Mouse (Mus musculus): ENCODE measurements at regions not wholly inside any gene's neighbourhood (a gene's known extent, or its start where the extent isn't known, plus 50 kb on each side); places are given as distances from the start of the nearest gene placed in this dataset.

DNA sequence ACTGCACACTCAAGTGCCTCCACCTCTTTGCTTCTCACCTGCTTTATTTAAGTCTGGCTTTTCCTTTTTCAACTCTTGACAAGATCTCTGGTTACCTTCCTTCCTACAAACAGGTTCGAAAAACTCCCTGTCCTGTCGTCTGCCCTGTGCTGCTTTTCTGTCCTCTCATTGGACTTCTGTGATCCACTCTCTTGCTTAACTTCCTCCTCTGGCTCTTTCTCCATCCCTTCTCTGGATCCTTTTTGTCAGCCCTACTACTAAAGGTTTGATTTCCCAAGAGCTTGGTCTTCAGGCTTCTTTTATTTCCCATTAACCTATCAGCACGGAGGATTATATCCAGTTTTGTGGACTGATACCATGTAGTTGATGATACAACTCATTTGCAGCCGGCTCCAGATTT, 149.8 kb downstream of the Satb1 start:
- ATAC-seq (ENCODE audit: insufficient number of reproducible peaks, low FRiP score, low TSS enrichment, low read depth): no peak
- no peak overlapping the region for H3K4me3 ChIP-seq (ENCODE audit: low read depth, low read length)
- H3K27ac ChIP-seq (replicated peaks; ENCODE audit: low read depth, low read length): no peak overlapping the region
- H3K4me1 ChIP-seq (ENCODE audit: control insufficient read depth, insufficient read depth, low read length): no peaks in the 10 kb centered on the region
- no peak overlapping the region for H3K9ac ChIP-seq (ENCODE audit: low read length)
- H3K27me3 ChIP-seq (ENCODE audit: control insufficient read depth, insufficient read depth, low read length): no peaks in the 10 kb centered on the region
- H3K9me3 ChIP-seq (ENCODE audit: control insufficient read depth, low read length): no peaks in the 10 kb centered on the region
- H3K36me3 ChIP-seq (ENCODE audit: control insufficient read depth, insufficient read depth, low read length): no peaks in the 10 kb centered on the region
- H3K4me2 ChIP-seq (ENCODE audit: low read depth, severe bottlenecking): no peak overlapping the region
- 90% methylated on average over 4 of the region's 4 CpGs for WGBS
- no peak for DNase-seq (ENCODE audit: low spot score)

DNA sequence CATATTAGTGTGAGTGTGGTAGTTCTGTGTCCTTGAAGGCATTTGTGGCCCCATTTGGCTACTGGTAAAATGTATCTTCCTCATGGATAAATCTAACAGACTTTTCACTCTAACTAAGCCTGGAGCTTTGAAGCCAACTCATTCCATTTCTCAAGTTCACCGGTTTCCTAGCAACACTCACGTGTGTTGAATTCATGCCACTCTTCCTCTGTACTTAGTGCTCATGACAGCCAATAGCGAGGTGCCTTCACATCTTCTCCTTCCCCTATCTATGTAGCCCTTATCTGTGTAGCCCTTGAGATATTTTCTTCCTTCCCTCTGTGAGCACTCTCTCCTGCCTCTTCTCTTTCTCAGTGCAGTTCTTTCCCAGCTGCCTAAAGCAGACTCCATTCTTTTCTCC, 150.7 kb downstream of the Satb1 start:
- Histone ChIP-seq H3K4me1 (ENCODE audit: control insufficient read depth, insufficient read depth, low read length) (no peaks in the 10 kb centered on the region), H3K9me3 (ENCODE audit: control insufficient read depth, low read length) (no peaks in the 10 kb centered on the region), H3K4me3 (ENCODE audit: low read depth, low read length) (no peak overlapping the region), H3K36me3 (ENCODE audit: control insufficient read depth, insufficient read depth, low read length) (no peaks in the 10 kb centered on the region), H3K9ac (ENCODE audit: low read length) (no peak overlapping the region), H3K27me3 (ENCODE audit: control insufficient read depth, insufficient read depth, low read length) (no peaks in the 10 kb centered on the region), H3K4me2 (ENCODE audit: low read depth, severe bottlenecking) (no peak overlapping the region), H3K27ac (replicated peaks; ENCODE audit: low read depth, low read length) (no peak overlapping the region)
- WGBS: 92% methylated on average over 3 of the region's 3 CpGs
- DNase-seq (ENCODE audit: low spot score) (no peak), ATAC-seq (ENCODE audit: insufficient number of reproducible peaks, low FRiP score, low TSS enrichment, low read depth) (no peak)

DNA sequence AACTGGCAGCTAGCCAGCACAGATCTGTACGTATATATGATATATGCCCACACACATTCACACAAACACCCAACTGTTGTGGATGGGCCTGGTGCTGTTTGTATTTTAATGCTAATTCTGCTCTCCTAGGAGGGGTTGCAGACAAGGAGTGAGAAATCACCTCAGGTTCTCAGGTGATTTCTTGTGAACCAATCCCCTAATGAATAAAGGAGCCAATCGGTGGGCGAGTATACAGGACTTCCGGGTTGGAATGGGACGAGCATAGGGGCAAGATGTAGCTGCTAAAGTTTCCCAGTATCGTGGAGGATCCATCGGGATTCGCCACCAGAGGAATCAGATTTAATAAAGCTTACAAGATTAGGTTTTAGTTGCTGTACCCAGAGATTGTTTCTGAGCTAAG, 155.6 kb downstream of the Satb1 start:
- ATAC-seq (ENCODE audit: insufficient number of reproducible peaks, low FRiP score, low TSS enrichment, low read depth): no peak

DNA sequence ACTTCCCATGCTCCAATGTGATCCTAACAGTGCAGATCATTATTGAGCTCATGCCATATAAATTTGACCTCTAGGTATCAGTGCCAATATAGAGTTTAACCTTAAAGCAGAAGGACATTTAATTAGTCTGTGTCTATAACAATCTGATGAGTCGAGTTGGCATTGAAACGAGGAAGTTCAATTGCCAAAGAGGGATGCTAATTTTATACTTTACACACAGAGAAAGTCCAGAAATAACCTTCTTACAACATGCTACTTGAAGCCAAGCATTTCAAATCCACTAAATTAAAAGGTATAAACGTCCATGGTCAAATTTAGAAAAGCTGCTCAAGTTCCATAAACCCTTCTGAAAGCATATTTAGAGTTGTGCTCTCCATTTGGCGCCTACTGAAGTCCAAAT, 174.7 kb downstream of the Satb1 start:
- Histone ChIP-seq H3K4me1 (ENCODE audit: control insufficient read depth, insufficient read depth, low read length) (no peaks in the 10 kb centered on the region), H3K9me3 (ENCODE audit: control insufficient read depth, low read length) (no peaks in the 10 kb centered on the region), H3K27ac (replicated peaks; ENCODE audit: low read depth, low read length) (no peak overlapping the region), H3K9ac (ENCODE audit: low read length) (no peak overlapping the region), H3K4me3 (ENCODE audit: low read depth, low read length) (no peak overlapping the region), H3K27me3 (ENCODE audit: control insufficient read depth, insufficient read depth, low read length) (no peaks in the 10 kb centered on the region), H3K36me3 (ENCODE audit: control insufficient read depth, insufficient read depth, low read length) (no peaks in the 10 kb centered on the region), H3K4me2 (ENCODE audit: low read depth, severe bottlenecking) (no peak overlapping the region)
- ATAC-seq (ENCODE audit: insufficient number of reproducible peaks, low FRiP score, low TSS enrichment, low read depth) (no peak), DNase-seq (ENCODE audit: low spot score) (no peak)
- 89% methylated on average over 4 of the region's 4 CpGs for WGBS

More for the DNA sequence above, 155.6 kb downstream of the Satb1 start:
- no peaks in the 10 kb centered on the region for H3K36me3 ChIP-seq (ENCODE audit: control insufficient read depth, insufficient read depth, low read length)
- H3K27ac ChIP-seq (replicated peaks; ENCODE audit: low read depth, low read length): no peak overlapping the region
- H3K27me3 ChIP-seq (ENCODE audit: control insufficient read depth, insufficient read depth, low read length): no peaks in the 10 kb centered on the region
- H3K4me3 ChIP-seq (ENCODE audit: low read depth, low read length): no peak overlapping the region
- no peak for DNase-seq (ENCODE audit: low spot score)
- H3K4me2 ChIP-seq (ENCODE audit: low read depth, severe bottlenecking): no peak overlapping the region
- H3K9me3 ChIP-seq (ENCODE audit: control insufficient read depth, low read length): no peaks in the 10 kb centered on the region
- no peak overlapping the region for H3K9ac ChIP-seq (ENCODE audit: low read length)
- no peaks in the 10 kb centered on the region for H3K4me1 ChIP-seq (ENCODE audit: control insufficient read depth, insufficient read depth, low read length)
- 94% methylated on average over 8 of the region's 8 CpGs for WGBS

DNA sequence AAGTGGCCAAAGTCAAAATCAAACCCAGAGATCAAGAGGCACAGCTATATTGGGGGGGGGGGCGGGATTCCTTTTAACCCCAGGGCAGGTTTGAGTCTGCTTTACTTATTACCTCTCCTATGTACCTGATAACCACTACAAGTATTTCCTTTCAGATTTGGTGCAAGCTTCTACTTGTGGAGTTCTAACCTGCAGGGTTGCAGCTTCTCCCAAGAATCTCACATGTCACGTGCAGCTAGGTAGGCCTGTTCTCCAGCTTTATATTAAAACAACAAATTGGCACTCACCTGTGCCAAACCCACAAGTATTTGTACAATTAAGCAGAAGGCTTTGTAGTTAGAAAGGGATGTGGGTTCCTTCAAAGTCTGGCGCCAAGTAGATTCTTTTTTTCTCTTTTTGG, 179.2 kb downstream of the Satb1 start:
- no peak overlapping the region for H3K27ac ChIP-seq (replicated peaks; ENCODE audit: low read depth, low read length)
- no peaks in the 10 kb centered on the region for H3K9me3 ChIP-seq (ENCODE audit: control insufficient read depth, low read length)
- H3K9ac ChIP-seq (ENCODE audit: low read length): no peak overlapping the region
- H3K4me2 ChIP-seq (ENCODE audit: low read depth, severe bottlenecking): no peak overlapping the region
- WGBS: 92% methylated on average over 3 of the region's 3 CpGs
- no peaks in the 10 kb centered on the region for H3K27me3 ChIP-seq (ENCODE audit: control insufficient read depth, insufficient read depth, low read length)
- DNase-seq (ENCODE audit: low spot score): no peak
- no peak for ATAC-seq (ENCODE audit: insufficient number of reproducible peaks, low FRiP score, low TSS enrichment, low read depth)
- H3K4me1 ChIP-seq (ENCODE audit: control insufficient read depth, insufficient read depth, low read length): no peaks in the 10 kb centered on the region
- no peaks in the 10 kb centered on the region for H3K36me3 ChIP-seq (ENCODE audit: control insufficient read depth, insufficient read depth, low read length)
- no peak overlapping the region for H3K4me3 ChIP-seq (ENCODE audit: low read depth, low read length)

DNA sequence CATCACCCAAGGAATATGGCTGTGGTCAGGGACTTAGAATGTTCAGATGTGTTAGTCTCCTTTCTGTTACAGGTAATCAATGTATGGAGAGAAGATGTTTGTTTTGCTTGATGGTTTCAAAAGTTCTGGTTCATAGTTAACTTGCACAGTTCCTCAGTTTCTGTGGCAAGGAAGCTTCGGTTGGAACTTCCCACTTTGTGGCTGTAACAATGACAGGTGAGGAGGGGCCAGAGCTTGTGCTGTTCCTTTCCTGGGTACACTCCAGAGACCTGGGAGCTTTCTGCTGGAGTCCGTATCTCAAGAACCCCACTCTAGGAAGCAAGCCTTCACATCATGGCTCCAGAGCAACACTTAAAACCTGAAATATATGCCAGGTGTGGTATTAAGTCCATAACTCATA, 181.2 kb downstream of the Satb1 start:
- 90% methylated on average over 2 of the region's 2 CpGs for WGBS
- H3K9ac ChIP-seq (ENCODE audit: low read length): no peak overlapping the region
- DNase-seq (ENCODE audit: low spot score): no peak
- H3K27me3 ChIP-seq (ENCODE audit: control insufficient read depth, insufficient read depth, low read length): no peaks in the 10 kb centered on the region
- ATAC-seq (ENCODE audit: insufficient number of reproducible peaks, low FRiP score, low TSS enrichment, low read depth): no peak
- no peak overlapping the region for H3K4me2 ChIP-seq (ENCODE audit: low read depth, severe bottlenecking)
- H3K36me3 ChIP-seq (ENCODE audit: control insufficient read depth, insufficient read depth, low read length): no peaks in the 10 kb centered on the region
- no peak overlapping the region for H3K27ac ChIP-seq (replicated peaks; ENCODE audit: low read depth, low read length)
- H3K9me3 ChIP-seq (ENCODE audit: control insufficient read depth, low read length): no peaks in the 10 kb centered on the region
- H3K4me1 ChIP-seq (ENCODE audit: control insufficient read depth, insufficient read depth, low read length): no peaks in the 10 kb centered on the region
- H3K4me3 ChIP-seq (ENCODE audit: low read depth, low read length): no peak overlapping the region

DNA sequence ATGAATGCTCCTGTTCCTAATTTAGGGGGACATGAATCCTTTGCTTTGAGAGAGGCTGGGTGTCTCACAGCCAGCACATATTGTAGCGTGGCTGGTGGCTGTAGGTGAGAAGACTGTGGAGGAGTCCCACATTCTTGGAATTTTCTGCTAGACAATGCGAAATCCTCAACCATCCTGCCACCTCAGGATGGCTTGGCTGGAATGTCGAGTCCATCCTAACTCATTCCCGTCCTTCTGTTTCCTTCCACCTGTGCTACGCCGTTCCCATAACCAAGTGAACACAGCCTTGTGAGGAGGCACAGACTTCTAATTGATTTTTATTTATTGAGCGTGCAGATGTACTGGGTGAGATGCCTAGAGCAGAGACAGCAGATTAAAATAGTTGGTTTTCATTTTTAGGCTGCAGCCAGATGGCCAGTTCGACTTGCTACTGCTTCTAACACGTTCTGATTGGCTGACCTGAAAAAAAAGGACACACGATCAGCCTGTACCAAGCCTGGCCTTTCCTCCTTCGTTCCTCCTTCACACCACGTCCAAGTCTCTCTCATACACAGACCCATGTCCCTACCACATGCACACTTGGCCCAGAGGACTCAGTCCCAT, 183.8 kb downstream of the Satb1 start:
- H3K4me1 ChIP-seq (ENCODE audit: control insufficient read depth, insufficient read depth, low read length): no peaks in the 10 kb centered on the region
- ATAC-seq (ENCODE audit: insufficient number of reproducible peaks, low FRiP score, low TSS enrichment, low read depth) (no peak), DNase-seq (ENCODE audit: low spot score) (no peak)
- H3K9me3 ChIP-seq (ENCODE audit: control insufficient read depth, low read length): no peaks in the 10 kb centered on the region
- no peak overlapping the region for H3K4me2 ChIP-seq (ENCODE audit: low read depth, severe bottlenecking)
- H3K27me3 ChIP-seq (ENCODE audit: control insufficient read depth, insufficient read depth, low read length): no peaks in the 10 kb centered on the region
- WGBS: 82% methylated on average over 12 of the region's 12 CpGs
- H3K27ac ChIP-seq (replicated peaks; ENCODE audit: low read depth, low read length): no peak overlapping the region
- no peaks in the 10 kb centered on the region for H3K36me3 ChIP-seq (ENCODE audit: control insufficient read depth, insufficient read depth, low read length)
- H3K4me3 ChIP-seq (ENCODE audit: low read depth, low read length): no peak overlapping the region
- no peak overlapping the region for H3K9ac ChIP-seq (ENCODE audit: low read length)

DNA sequence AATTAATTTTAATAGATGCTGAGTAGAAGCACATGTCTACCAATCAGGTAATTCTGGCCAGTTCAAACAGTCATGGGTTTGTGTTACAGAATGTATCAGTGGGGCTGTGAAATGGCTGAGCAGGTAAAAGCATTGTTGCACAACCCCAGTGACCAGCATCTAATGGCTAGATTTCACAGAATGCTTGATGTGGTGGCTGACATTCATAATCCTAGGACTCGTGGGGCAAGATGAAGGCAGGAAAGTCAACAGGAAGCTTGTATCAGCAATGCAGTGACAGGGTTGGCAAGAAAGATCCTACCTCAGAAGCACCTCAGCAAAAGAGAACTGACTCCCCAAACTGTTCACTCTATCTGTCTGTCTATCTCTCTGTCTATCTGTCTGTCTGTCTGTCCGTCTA, 186.7 kb downstream of the Satb1 start:
- no peak for DNase-seq (ENCODE audit: low spot score)
- 93% methylated on average over 2 of the region's 2 CpGs for WGBS
- Histone ChIP-seq H3K4me1 (ENCODE audit: control insufficient read depth, insufficient read depth, low read length) (no peaks in the 10 kb centered on the region), H3K27ac (replicated peaks; ENCODE audit: low read depth, low read length) (no peak overlapping the region), H3K4me3 (ENCODE audit: low read depth, low read length) (no peak overlapping the region), H3K9ac (ENCODE audit: low read length) (no peak overlapping the region), H3K4me2 (ENCODE audit: low read depth, severe bottlenecking) (no peak overlapping the region), H3K36me3 (ENCODE audit: control insufficient read depth, insufficient read depth, low read length) (no peaks in the 10 kb centered on the region), H3K27me3 (ENCODE audit: control insufficient read depth, insufficient read depth, low read length) (no peaks in the 10 kb centered on the region), H3K9me3 (ENCODE audit: control insufficient read depth, low read length) (no peaks in the 10 kb centered on the region)
- no peak for ATAC-seq (ENCODE audit: insufficient number of reproducible peaks, low FRiP score, low TSS enrichment, low read depth)

DNA sequence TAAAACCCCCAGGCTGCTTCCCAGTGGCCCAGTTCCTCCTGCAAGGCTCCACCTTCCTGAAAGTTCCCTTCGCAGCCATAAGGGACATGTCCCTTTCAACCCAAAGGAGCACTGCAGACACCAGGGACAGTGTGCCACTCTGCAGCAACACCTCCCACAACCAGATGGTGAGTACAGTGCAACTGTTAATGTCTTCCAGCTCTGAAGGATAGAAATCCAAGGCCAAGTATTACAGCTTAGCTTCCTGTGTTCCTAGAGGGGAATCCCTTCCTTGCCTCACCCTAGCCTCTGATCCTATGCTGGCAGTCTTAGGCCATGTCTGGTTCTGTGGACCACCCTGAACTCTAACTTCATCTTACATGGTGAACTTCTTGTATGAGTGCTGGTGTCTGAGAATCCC, 187.2 kb downstream of the Satb1 start:
- DNase-seq (ENCODE audit: low spot score) (no peak), ATAC-seq (ENCODE audit: insufficient number of reproducible peaks, low FRiP score, low TSS enrichment, low read depth) (no peak)
- Histone ChIP-seq H3K4me3 (ENCODE audit: low read depth, low read length) (no peak overlapping the region), H3K9me3 (ENCODE audit: control insufficient read depth, low read length) (no peaks in the 10 kb centered on the region), H3K27me3 (ENCODE audit: control insufficient read depth, insufficient read depth, low read length) (no peaks in the 10 kb centered on the region), H3K4me1 (ENCODE audit: control insufficient read depth, insufficient read depth, low read length) (no peaks in the 10 kb centered on the region), H3K27ac (replicated peaks; ENCODE audit: low read depth, low read length) (no peak overlapping the region), H3K9ac (ENCODE audit: low read length) (no peak overlapping the region), H3K36me3 (ENCODE audit: control insufficient read depth, insufficient read depth, low read length) (no peaks in the 10 kb centered on the region), H3K4me2 (ENCODE audit: low read depth, severe bottlenecking) (no peak overlapping the region)
- WGBS: 53% methylated on average over 1 of the region's 1 CpGs
